Mouse (Mus musculus): ENCODE measurements around the gene Ankar. TPM values are rescaled to one million over a fixed set of nuclear protein-coding genes. Genes with fewer than 3 reads are reported as not detected.

Gene Ankar
- polyA plus RNA-seq, 1 experiment from 2014 or later, result not detected

DNA sequence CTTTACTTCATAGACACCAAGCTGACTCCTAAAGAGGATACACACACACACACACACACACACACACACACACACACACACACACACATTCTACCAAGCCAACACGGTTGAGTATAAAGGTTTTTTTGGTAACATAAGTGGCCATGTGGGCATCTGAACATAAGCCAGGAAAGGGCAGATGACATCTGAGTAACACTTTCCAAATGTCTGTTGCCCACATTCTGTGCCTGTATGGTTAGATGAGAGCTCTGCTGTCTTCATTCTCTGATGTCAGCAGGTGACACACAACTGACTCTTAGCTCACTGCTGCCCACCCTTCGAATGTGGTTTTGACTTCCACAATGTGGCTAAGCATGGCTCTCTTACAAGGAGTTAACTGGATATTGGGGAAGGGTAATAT, 24.0 kb upstream of the Ankar start:
- Histone ChIP-seq H3K4me1 (peaks cover 11% of the 10 kb centered on the region; the same call in 1 of the 2 replicates), H3K36me3 (peaks cover 7% of the 10 kb centered on the region), H3K9ac (no peak overlapping the region), H3K4me3 (no peak overlapping the region), H3K4me2 (no peak overlapping the region), H3K27ac (no peak overlapping the region), H3K9me3 (no peaks in the 10 kb centered on the region), H3K27me3 (no peaks in the 10 kb centered on the region)
- ATAC-seq (ENCODE audit: insufficient number of reproducible peaks, low FRiP score, low TSS enrichment, low read depth), result no peak
- WGBS, result 66% methylated on average over 2 of the region's 2 CpGs

DNA sequence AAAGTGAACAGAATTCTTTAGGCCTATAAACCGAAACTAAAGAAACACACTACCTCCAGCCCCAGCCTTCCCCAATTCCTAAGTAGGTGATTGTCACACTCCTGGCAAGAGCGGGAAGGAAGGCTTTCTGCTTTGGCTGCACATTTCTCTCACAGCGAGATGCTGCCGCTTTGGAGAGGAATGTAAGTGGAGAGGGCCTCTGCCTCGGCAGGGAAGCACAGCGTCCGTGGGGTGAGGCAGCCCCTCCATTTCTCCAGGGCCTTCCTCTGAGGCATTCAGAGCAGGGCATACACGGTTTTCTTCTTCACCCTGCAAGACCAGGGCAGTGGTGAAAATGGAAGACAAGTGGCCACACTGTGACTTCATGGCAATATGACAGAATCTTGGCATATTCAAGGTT, 22.3 kb upstream of the Ankar start:
- 44% methylated on average over 8 of the region's 8 CpGs for WGBS
- Histone ChIP-seq H3K4me2 (no peak overlapping the region), H3K9me3 (no peaks in the 10 kb centered on the region), H3K27ac (no peak overlapping the region), H3K4me1 (no peaks in the 10 kb centered on the region), H3K9ac (no peak overlapping the region), H3K4me3 (no peak overlapping the region), H3K36me3 (peaks cover 10% of the 10 kb centered on the region), H3K27me3 (no peaks in the 10 kb centered on the region)
- no peak for ATAC-seq (ENCODE audit: insufficient number of reproducible peaks, low FRiP score, low TSS enrichment, low read depth)

DNA sequence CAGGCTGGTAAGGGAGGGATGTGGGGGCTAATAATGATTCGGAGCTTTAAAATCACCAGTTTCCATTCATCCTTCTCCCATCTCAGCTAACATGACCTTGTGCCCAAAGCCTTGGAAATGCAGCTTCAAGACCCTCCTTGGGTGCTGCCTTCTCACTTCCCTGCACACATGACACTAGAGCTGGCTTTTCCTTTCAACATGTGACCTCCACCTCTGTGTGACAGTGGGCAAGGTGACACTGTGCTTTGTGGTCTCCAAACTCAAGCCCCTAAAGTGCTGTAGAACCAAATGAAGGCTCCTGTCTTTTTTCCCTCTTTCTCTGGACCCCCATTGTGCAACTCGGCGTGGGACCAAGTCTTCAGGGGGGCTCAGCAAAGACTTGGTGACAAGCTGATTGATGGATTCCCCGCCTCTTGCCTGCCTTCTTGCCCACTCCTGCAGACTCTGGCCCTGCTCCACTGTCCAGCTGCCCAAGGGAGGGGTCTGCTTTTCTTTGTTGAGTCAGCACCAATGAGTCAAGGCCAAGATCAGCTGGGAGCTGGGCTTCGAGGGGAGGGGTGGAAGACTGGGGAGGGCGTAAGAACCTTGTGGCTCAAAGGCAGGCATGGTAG, 19.8 kb upstream of the Ankar start:
- Histone ChIP-seq H3K36me3 (peaks cover 16% of the 10 kb centered on the region), H3K27ac (no peak overlapping the region), H3K4me2 (no peak overlapping the region), H3K4me3 (no peak overlapping the region), H3K4me1 (no peaks in the 10 kb centered on the region), H3K9me3 (no peaks in the 10 kb centered on the region), H3K27me3 (no peaks in the 10 kb centered on the region), H3K9ac (no peak overlapping the region)
- ATAC-seq (ENCODE audit: insufficient number of reproducible peaks, low FRiP score, low TSS enrichment, low read depth), result no peak
- 60% methylated on average over 6 of the region's 6 CpGs for WGBS

DNA sequence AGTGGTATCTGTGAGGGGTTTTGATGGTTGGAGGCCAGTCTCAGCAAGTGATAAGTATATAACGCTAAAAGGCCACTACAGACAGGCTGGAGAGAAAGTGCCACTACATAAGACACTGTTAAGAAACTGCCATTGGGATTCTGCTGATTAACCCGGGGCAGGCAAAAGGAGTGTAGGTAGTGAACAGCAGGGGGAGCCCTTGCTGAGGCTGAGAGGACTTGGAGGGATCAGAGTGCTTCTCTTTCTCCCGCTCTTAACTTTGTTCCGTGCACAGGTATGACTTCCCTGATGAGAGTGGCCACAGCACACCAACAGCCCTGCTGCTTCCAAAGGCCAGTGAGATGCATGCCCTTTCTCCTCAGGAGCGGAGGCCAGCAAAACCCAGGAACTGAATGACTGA, 18.5 kb upstream of the Ankar start:
- Histone ChIP-seq H3K9ac (no peak overlapping the region), H3K9me3 (no peaks in the 10 kb centered on the region), H3K27me3 (no peaks in the 10 kb centered on the region), H3K4me1 (peaks cover 3% of the 10 kb centered on the region; the same call in 1 of the 2 replicates), H3K27ac (no peak overlapping the region), H3K4me2 (no peak overlapping the region), H3K36me3 (peaks cover 30% of the 10 kb centered on the region), H3K4me3 (no peak overlapping the region)
- WGBS, result 29% methylated on average over 5 of the region's 5 CpGs
- ATAC-seq (ENCODE audit: insufficient number of reproducible peaks, low FRiP score, low TSS enrichment, low read depth), result no peak

DNA sequence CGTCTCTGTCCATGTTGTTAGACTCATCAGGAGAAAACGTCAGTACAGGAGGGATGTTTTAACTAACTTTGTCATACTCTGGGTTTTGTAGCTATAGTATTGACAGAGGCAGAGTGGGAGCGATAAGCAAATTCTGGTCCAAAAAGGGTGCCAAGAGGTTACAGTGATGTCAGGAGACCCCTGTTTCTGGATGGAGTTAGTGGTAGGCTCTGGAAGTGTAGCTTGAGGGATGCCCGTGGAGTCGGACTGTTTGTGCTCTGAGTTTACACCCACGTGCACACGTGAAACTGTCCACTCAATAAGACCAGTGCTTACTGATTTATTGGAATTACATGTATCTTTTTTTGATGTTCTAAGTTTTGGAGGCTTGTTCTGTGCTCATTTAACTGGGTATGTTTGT, 17.2 kb upstream of the Ankar start:
- Histone ChIP-seq H3K4me1 (peaks cover 11% of the 10 kb centered on the region), H3K36me3 (peaks cover 41% of the 10 kb centered on the region), H3K4me2 (no peak overlapping the region), H3K4me3 (no peak overlapping the region), H3K27me3 (no peaks in the 10 kb centered on the region), H3K27ac (no peak overlapping the region), H3K9ac (no peak overlapping the region), H3K9me3 (no peaks in the 10 kb centered on the region)
- WGBS, result 88% methylated on average over 7 of the region's 7 CpGs
- ATAC-seq (ENCODE audit: insufficient number of reproducible peaks, low FRiP score, low TSS enrichment, low read depth), result no peak

DNA sequence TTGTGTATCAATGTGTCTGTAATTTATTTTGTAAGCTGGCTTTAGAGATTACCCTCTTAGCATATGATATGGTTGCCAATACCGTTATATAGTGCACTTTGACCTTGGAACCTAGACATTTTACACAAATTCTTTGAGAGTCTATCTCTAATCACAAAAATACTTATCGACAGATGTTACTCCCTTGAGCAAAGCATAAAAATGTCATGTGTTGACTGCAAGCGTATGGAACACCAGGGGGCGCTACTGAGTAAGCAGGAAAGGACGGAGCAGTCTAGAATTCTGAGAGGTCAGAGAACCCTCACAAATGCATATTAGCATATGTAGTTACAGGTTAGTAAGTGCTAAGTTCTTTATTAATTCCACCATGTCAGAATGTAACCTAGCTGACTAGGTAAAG, 16.5 kb upstream of the Ankar start:
- Histone ChIP-seq H3K36me3 (peaks cover 42% of the 10 kb centered on the region), H3K9me3 (no peaks in the 10 kb centered on the region), H3K27ac (no peak overlapping the region), H3K27me3 (no peaks in the 10 kb centered on the region), H3K4me3 (no peak overlapping the region), H3K4me2 (no peak overlapping the region), H3K4me1 (peaks cover 15% of the 10 kb centered on the region), H3K9ac (no peak overlapping the region)
- ATAC-seq (ENCODE audit: insufficient number of reproducible peaks, low FRiP score, low TSS enrichment, low read depth), result no peak
- WGBS, result 6% methylated on average over 5 of the region's 5 CpGs

DNA sequence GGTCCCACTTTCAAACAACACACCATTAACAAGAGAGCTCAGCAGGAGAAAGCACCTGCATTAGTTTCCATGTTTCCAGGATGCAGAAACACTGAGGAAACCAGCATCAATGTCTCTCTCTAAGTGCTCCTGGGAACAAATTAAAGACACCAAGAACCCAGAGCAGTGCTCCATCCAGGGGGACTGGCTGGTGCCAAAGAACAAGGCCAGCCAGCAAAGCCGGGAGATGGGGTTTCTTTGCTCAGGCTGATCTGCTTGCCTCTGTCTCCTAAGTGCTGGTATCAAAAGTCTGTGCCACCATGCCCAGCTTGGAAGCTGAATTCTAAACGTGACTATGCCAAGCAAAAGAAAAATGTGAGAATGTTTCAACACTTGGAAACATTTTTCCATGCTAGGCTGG, 16.0 kb upstream of the Ankar start:
- peak overlapping the region; percentile 52; the same call in 1 of the 2 replicates for H3K27ac ChIP-seq

DNA sequence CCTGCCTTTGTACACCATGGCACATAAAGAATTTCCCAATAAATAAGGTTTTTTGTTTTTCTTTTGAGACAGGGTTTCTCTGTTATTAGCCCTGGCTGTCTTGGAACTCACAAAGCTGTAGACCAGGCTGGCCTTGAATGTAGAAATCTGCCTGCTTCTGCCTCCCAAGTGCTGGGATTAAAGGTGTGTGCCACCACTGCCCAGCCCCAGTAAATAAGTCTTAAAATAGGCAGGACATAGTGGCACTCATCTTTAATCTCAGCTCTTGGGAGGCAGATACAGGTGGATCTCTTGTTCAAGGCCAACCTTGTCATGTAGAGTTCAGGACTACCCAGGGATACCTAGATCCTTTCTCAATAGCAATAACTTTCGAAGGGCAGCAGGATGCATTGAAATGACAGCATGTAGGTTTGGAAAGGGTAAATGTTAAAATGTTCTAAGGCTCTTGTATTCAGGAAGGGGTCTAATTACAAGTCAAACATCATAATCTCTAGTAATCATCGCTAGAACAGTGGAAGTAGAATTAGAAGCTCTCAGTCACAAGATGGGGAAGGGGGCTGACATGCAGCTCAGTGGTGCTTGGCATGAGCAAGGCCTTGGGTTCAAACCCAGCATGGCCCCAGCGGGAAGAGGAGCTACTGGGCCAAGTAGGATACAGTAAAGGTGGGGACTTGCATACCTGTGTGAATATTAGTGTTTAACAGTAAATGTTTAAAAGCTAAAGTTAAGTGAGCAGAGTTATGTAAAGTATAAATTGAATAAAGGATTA, 15.4 kb upstream of the Ankar start:
- H3K27me3 ChIP-seq, result no peaks in the 10 kb centered on the region
- 77% methylated on average over 3 of the region's 3 CpGs for WGBS

More for the DNA sequence above, 16.0 kb upstream of the Ankar start:
- ATAC-seq (ENCODE audit: insufficient number of reproducible peaks, low FRiP score, low TSS enrichment, low read depth), result no peak
- Histone ChIP-seq H3K4me1 (peaks cover 15% of the 10 kb centered on the region), H3K4me2 (no peak overlapping the region), H3K27me3 (no peaks in the 10 kb centered on the region), H3K36me3 (peaks cover 42% of the 10 kb centered on the region), H3K4me3 (no peak overlapping the region), H3K9ac (no peak overlapping the region), H3K9me3 (no peaks in the 10 kb centered on the region)
- WGBS, result 48% methylated on average over 2 of the region's 2 CpGs

DNA sequence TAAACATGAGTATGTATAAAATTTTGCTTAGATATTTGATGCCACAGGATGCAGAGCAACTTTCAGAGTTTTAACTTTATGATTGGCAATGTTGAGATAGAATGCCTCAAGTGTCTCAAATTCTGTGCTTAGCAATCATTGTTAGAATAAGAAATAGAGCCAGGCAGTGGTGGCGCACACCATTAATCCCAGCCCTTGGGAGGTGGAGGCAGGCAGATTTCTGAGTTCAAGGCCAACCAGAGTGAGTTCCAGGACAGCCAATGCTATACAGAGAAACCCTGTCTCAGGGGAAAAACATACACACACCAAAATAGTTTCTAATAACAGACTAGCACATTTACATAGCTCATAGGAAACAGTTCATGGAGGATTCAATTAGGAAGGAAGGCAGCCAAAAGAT, 14.7 kb upstream of the Ankar start:
- Histone ChIP-seq H3K27ac (no peak overlapping the region), H3K27me3 (no peaks in the 10 kb centered on the region), H3K4me1 (peaks cover 15% of the 10 kb centered on the region), H3K4me2 (no peak overlapping the region), H3K9me3 (no peaks in the 10 kb centered on the region), H3K9ac (no peak overlapping the region), H3K36me3 (peaks cover 37% of the 10 kb centered on the region), H3K4me3 (no peak overlapping the region)
- ATAC-seq (ENCODE audit: insufficient number of reproducible peaks, low FRiP score, low TSS enrichment, low read depth), result no peak
- 95% methylated on average over 1 of the region's 1 CpGs for WGBS

More for the DNA sequence above, 15.4 kb upstream of the Ankar start:
- no peak overlapping the region for H3K27ac ChIP-seq
- no peaks in the 10 kb centered on the region for H3K9me3 ChIP-seq
- H3K9ac ChIP-seq, result no peak overlapping the region
- H3K4me2 ChIP-seq, result no peak overlapping the region
- H3K4me3 ChIP-seq, result no peak overlapping the region
- ATAC-seq (ENCODE audit: insufficient number of reproducible peaks, low FRiP score, low TSS enrichment, low read depth), result no peak
- peaks cover 42% of the 10 kb centered on the region for H3K36me3 ChIP-seq
- peaks cover 15% of the 10 kb centered on the region for H3K4me1 ChIP-seq

DNA sequence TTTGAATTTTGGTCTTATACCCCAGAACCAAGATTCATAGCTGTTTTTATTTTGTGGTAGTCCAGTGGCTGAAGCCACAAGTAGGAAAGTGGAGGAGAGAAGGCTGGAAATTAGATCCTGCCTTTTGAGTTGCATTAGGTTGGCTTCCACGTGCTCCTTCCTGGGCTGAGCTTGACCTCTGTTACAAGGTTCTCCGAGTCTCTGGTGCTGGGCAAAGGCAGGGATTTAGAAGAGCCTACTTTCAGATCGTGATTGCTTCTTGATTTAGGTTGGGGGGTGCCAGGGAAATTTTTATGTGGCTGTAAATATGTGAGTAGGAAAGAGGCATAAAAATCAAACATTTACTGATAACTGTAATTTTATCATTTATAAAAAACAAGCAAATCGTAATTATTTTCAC, 14.2 kb upstream of the Ankar start:
- Histone ChIP-seq H3K27me3 (no peaks in the 10 kb centered on the region), H3K4me3 (no peak overlapping the region)
- WGBS, result 60% methylated on average over 4 of the region's 4 CpGs

DNA sequence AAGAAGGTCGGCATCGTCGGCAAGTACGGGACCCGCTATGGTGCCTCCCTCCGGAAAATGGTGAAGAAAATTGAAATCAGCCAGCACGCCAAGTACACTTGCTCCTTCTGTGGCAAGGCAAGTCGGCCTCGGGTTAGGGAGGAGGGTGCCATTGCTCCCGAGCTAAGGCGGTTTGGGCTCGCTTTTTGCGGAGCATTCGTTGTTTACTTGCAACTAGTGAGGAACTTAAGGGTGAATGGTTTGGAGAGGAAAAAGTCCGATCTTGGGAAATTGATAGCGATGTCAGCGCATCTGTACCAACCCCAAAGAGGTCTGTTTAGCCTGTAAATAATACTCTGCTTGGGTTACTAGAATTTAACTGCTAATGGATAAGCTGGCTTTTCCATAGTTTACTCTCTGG, 11.3 kb upstream of the Ankar start:
- H3K27me3 ChIP-seq, result no peaks in the 10 kb centered on the region
- ATAC-seq (ENCODE audit: insufficient number of reproducible peaks, low FRiP score, low TSS enrichment, low read depth), result no peak
- H3K4me3 ChIP-seq, result peak overlapping the region; percentile 58
- H3K36me3 ChIP-seq, result peaks cover 32% of the 10 kb centered on the region
- peak overlapping the region; percentile 53 for H3K4me2 ChIP-seq
- peak overlapping the region; percentile 94 for H3K27ac ChIP-seq
- no peaks in the 10 kb centered on the region for H3K9me3 ChIP-seq
- peak overlapping the region; percentile 73 for H3K9ac ChIP-seq
- WGBS, result under 1% methylated on average over 17 of the region's 17 CpGs
- H3K4me1 ChIP-seq, result peaks cover 15% of the 10 kb centered on the region

More for the DNA sequence above, 14.2 kb upstream of the Ankar start:
- no peak overlapping the region for H3K9ac ChIP-seq
- peaks cover 35% of the 10 kb centered on the region for H3K36me3 ChIP-seq
- no peaks in the 10 kb centered on the region for H3K9me3 ChIP-seq
- H3K27ac ChIP-seq, result no peak overlapping the region
- H3K4me2 ChIP-seq, result no peak overlapping the region
- peaks cover 15% of the 10 kb centered on the region for H3K4me1 ChIP-seq
- ATAC-seq (ENCODE audit: insufficient number of reproducible peaks, low FRiP score, low TSS enrichment, low read depth), result no peak
